12 mouse cellular contexts compared by ENCODE assay signal in genomic region chr2:72296984-72297715, GRCm38 (mm10). TPM values are rescaled to one million over a fixed set of nuclear protein-coding genes. Genes with fewer than 3 reads are reported as not detected.
DNase-seq lines count a peak whose midpoint lies in the region; ATAC-seq and TF ChIP-seq lines count a peak whose summit lies in the region.
"Had no signal": no experiment of that assay in that cellular context is flagged by ENCODE, and none has a peak within 500 bp of the region (broad histone marks: within the 10 kb centered on the region; RNA-seq: fewer than 3 reads in every experiment).

No protein-coding gene starts in this region.

- H3K27ac ChIP-seq in heart, embryonic 10.5 days, result no peak overlapping the region
- peak overlapping the region; percentile 34; the same call in 1 of the 2 replicates for H3K27ac ChIP-seq in kidney, postnatal 0 days
- peak overlapping the region; percentile 79 for H3K27ac ChIP-seq in embryonic facial prominence, embryonic 13.5 days
- H3K27ac ChIP-seq: liver, embryonic 14.5 days; midbrain, embryonic 13.5 days; neural tube, embryonic 12.5 days had no signal

- H3K4me3 ChIP-seq in heart, embryonic 10.5 days, result no peak overlapping the region
- H3K4me3 ChIP-seq in kidney, postnatal 0 days (replicated peaks; ENCODE audit: low read depth, low read length), result no peak overlapping the region
- peak overlapping the region; percentile 6; the same call in 1 of the 2 replicates for H3K4me3 ChIP-seq in embryonic facial prominence, embryonic 13.5 days
- H3K4me3 ChIP-seq: midbrain, embryonic 13.5 days; neural tube, embryonic 12.5 days had no signal

- WGBS in heart, embryonic 10.5 days, result 85% methylated on average over 10 of the region's 10 CpGs
- WGBS in kidney, postnatal 0 days, result 68% methylated on average over 10 of the region's 10 CpGs
- 81% methylated on average over 10 of the region's 10 CpGs for WGBS in embryonic facial prominence, embryonic 13.5 days

- H3K36me3 ChIP-seq in heart, embryonic 10.5 days, result peaks cover 29% of the 10 kb centered on the region
- H3K36me3 ChIP-seq in kidney, postnatal 0 days (ENCODE audit: insufficient read depth, low read length), result no peaks in the 10 kb centered on the region
- no peaks in the 10 kb centered on the region for H3K36me3 ChIP-seq in embryonic facial prominence, embryonic 13.5 days
- H3K36me3 ChIP-seq: midbrain, embryonic 13.5 days; neural tube, embryonic 12.5 days had no signal

- ATAC-seq in kidney, postnatal 0 days (replicated peaks; ENCODE audit: low FRiP score, low read depth), result no peak
- ATAC-seq in embryonic facial prominence, embryonic 13.5 days (ENCODE audit: insufficient number of reproducible peaks, insufficient read depth, low FRiP score, low TSS enrichment, low read depth), result no peak
- ATAC-seq in megakaryocyte progenitor cell, adult 5-6 weeks (replicated peaks; ENCODE audit: poor library complexity), result peak; percentile 49
- ATAC-seq: midbrain, embryonic 13.5 days had no signal

- no peaks in the 10 kb centered on the region for H3K27me3 ChIP-seq in heart, embryonic 10.5 days (ENCODE audit: insufficient read depth, poor library complexity, severe bottlenecking)
- H3K27me3 ChIP-seq in kidney, postnatal 0 days (ENCODE audit: insufficient read depth, low read length), result no peaks in the 10 kb centered on the region
- H3K27me3 ChIP-seq in embryonic facial prominence, embryonic 13.5 days, result no peaks in the 10 kb centered on the region
- H3K27me3 ChIP-seq: midbrain, embryonic 13.5 days; neural tube, embryonic 12.5 days had no signal

- H3K9me3 ChIP-seq in heart, embryonic 10.5 days, result no peaks in the 10 kb centered on the region
- H3K9me3 ChIP-seq in kidney, postnatal 0 days (replicated peaks; ENCODE audit: low read length), result no peaks in the 10 kb centered on the region
- H3K9me3 ChIP-seq in embryonic facial prominence, embryonic 13.5 days, result no peaks in the 10 kb centered on the region
- H3K9me3 ChIP-seq: midbrain, embryonic 13.5 days; neural tube, embryonic 12.5 days had no signal

- 0 out of 2 replicates have a peak overlapping the region, but pooled peaks have one; percentile 25 for H3K9ac ChIP-seq in kidney, postnatal 0 days (ENCODE audit: low read depth, low read length)
- 0 out of 2 replicates have a peak overlapping the region, but pooled peaks have one; percentile 46 for H3K9ac ChIP-seq in embryonic facial prominence, embryonic 13.5 days
- H3K9ac ChIP-seq: liver, embryonic 14.5 days; midbrain, embryonic 13.5 days; neural tube, embryonic 12.5 days had no signal

- peak overlapping the region; percentile 21; the same call in 1 of the 2 replicates for H3K4me2 ChIP-seq in kidney, postnatal 0 days (ENCODE audit: low read length)
- H3K4me2 ChIP-seq in embryonic facial prominence, embryonic 13.5 days, result peak overlapping the region; percentile 43
- H3K4me2 ChIP-seq: midbrain, embryonic 13.5 days; neural tube, embryonic 12.5 days had no signal

- no peak for TF ChIP-seq CTCF in kidney, postnatal 0 days (IDR thresholded peaks at IDR 0.05; ENCODE audit: low read depth)

- peaks cover 11% of the 10 kb centered on the region for H3K4me1 ChIP-seq in heart, embryonic 10.5 days
- peaks cover 6% of the 10 kb centered on the region; the same call in 1 of the 2 replicates for H3K4me1 ChIP-seq in kidney, postnatal 0 days (replicated peaks; ENCODE audit: insufficient read depth, low read length)
- peaks cover 22% of the 10 kb centered on the region for H3K4me1 ChIP-seq in embryonic facial prominence, embryonic 13.5 days
- H3K4me1 ChIP-seq: midbrain, embryonic 13.5 days; neural tube, embryonic 12.5 days had no signal

- DNase-seq in heart, adult 11 months, result peak; percentile 77
- DNase-seq in heart, embryonic 10.5 days (ENCODE audit: low spot score), result no peak
- DNase-seq in kidney, postnatal 0 days (ENCODE audit: low spot score), result no peak
- no peak for DNase-seq in kidney, postnatal 36 days
- no peak for DNase-seq in ovary, adult 18-20 months (ENCODE audit: low spot score)
- no peak for DNase-seq in embryo, embryonic 11 days
- DNase-seq: cerebellum, postnatal 36 days had no signal

RNA-seq across cellular contexts. Expression of gene Map3k20, which starts 11.7 kb away (rescaled TPM):
- 27.9 and 60.5 TPM in 2 replicates for polyA plus RNA-seq in heart, embryonic 10.5 days (2016; fragmentation: Nextera tagmentation; extraction: Ambion mirVana)
- polyA plus RNA-seq in kidney, postnatal 0 days (2015; fragmentation: Nextera tagmentation; extraction: Ambion mirVana), result 10.1 and 11.5 TPM in 2 replicates
- 17.6 and 19.7 TPM in 2 replicates for polyA plus RNA-seq in embryonic facial prominence, embryonic 13.5 days (2015; fragmentation: Nextera tagmentation; extraction: Ambion mirVana)
- 76.0 and 84.5 TPM in 2 replicates for total RNA-seq in megakaryocyte progenitor cell, adult 5-6 weeks (2015)
- 57.9 and 61.8 TPM in 2 replicates for total RNA-seq in megakaryocyte progenitor cell, adult 5-6 weeks (2017)
